ENCODE assay signal across 27 mouse cellular contexts in the genomic region with DNA sequence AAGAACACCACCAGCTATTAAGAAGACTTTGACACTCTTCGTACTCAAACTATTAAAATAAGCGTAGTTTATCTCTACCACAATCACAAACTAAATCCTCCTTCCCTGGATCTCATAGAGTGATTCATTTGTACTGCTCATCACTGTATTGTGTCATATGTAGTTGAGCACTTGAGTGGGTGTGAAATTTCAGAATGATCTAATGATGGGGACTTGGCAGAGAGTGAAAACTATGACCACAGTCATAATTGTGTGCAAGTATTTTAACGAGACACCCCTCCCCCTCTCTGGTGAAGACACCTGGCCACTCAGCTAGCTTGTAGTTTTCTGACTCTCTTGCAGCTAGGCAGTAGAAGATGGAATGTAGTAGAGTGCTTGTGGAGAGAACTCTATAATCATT.
DNase-seq lines count a peak whose midpoint lies in the region; ATAC-seq lines count a peak whose summit lies in the region.
"Had no signal": no experiment of that assay in that cellular context is flagged by ENCODE, and none has a peak within 500 bp of the region (broad histone marks: within the 10 kb centered on the region; RNA-seq: fewer than 3 reads in every experiment).

No protein-coding gene starts in this region.

- peak; percentile 57 for DNase-seq in 416B (ENCODE audit: low read depth)
- peak; percentile 66 for DNase-seq in Muller cell, postnatal 12 days (ENCODE audit: inconsistent ontology term)
- DNase-seq in brain, adult 2 months (ENCODE audit: low read depth, low spot score) = peak; percentile 27
- DNase-seq in gonadal fat pad, adult 2 months (ENCODE audit: low read depth) = peak; percentile 63
- DNase-seq in ovary, adult 18-20 months (ENCODE audit: low spot score) = no peak
- DNase-seq in right cerebral cortex, postnatal 25 days = no peak
- no peak for DNase-seq in adrenal gland, adult (ENCODE audit: inconsistent age in 2 of 2, low spot score in 1 of 2)
- DNase-seq: adrenal gland, adult 8-10 months; adrenal gland, postnatal 14 days; adrenal gland, postnatal 36 days; B cell, adult 2 months; cerebellum, adult 11 months; cerebellum, adult 18-20 months; cerebellum, adult 8-10 months; cerebellum, adult 9-11 months; cerebellum, postnatal 14 days; cerebellum, postnatal 36 days; embryo, embryonic 11 days had no signal

- H3K9me3 ChIP-seq in hindbrain, embryonic 12.5 days (replicated peaks) = no peaks in the 10 kb centered on the region
- H3K9me3 ChIP-seq: embryonic facial prominence, embryonic 10.5 days; embryonic facial prominence, embryonic 12.5 days had no signal

- H3K4me2 ChIP-seq in hindbrain, embryonic 12.5 days (replicated peaks) = no peak overlapping the region
- H3K4me2 ChIP-seq: embryonic facial prominence, embryonic 12.5 days; forebrain, embryonic 12.5 days had no signal

- no peak overlapping the region for H3K9ac ChIP-seq in hindbrain, embryonic 12.5 days
- H3K9ac ChIP-seq: embryonic facial prominence, embryonic 12.5 days; forebrain, embryonic 12.5 days had no signal

- H3K27ac ChIP-seq in hindbrain, embryonic 12.5 days = no peak overlapping the region
- H3K27ac ChIP-seq: embryonic facial prominence, embryonic 10.5 days; embryonic facial prominence, embryonic 12.5 days; forebrain, embryonic 10.5 days; forebrain, embryonic 12.5 days had no signal

- H3K4me1 ChIP-seq in hindbrain, embryonic 12.5 days = peaks cover 18% of the 10 kb centered on the region
- H3K4me1 ChIP-seq: embryonic facial prominence, embryonic 12.5 days had no signal

- ATAC-seq in hindbrain, embryonic 12.5 days (ENCODE audit: low FRiP score) = no peak
- ATAC-seq: CD4-positive, CD25-positive, alpha-beta regulatory T cell, adult 4 months; forebrain, embryonic 14.5 days; forebrain, embryonic 16.5 days had no signal

- H3K27me3 ChIP-seq in hindbrain, embryonic 12.5 days = no peaks in the 10 kb centered on the region
- H3K27me3 ChIP-seq: embryonic facial prominence, embryonic 12.5 days had no signal

- no peak overlapping the region for H3K4me3 ChIP-seq in hindbrain, embryonic 12.5 days
- H3K4me3 ChIP-seq: embryonic facial prominence, embryonic 10.5 days; embryonic facial prominence, embryonic 12.5 days; forebrain, embryonic 10.5 days; forebrain, embryonic 12.5 days had no signal

- WGBS in hindbrain, embryonic 12.5 days = 92% methylated on average over 3 of the region's 3 CpGs

- H3K36me3 ChIP-seq in hindbrain, embryonic 12.5 days = no peaks in the 10 kb centered on the region
- H3K36me3 ChIP-seq: embryonic facial prominence, embryonic 10.5 days; embryonic facial prominence, embryonic 12.5 days; forebrain, embryonic 10.5 days; forebrain, embryonic 12.5 days; G1E had no signal

Comparison
In these comparisons a context has a peak if more than half of its experiments do, and no peak if none do; other contexts are left out.
1. DNase-seq: peak in 416B (single experiment), Muller cell, postnatal 12 days (single experiment), brain, adult 2 months (single experiment) and gonadal fat pad, adult 2 months (single experiment); none in ovary, adult 18-20 months (single experiment), right cerebral cortex, postnatal 25 days (single experiment) and adrenal gland, adult (0 of 2).